ENCODE assay signal across 8 mouse cellular contexts in genomic region chr9:119578636-119579438, GRCm38 (mm10). TPM values are rescaled to one million over a fixed set of nuclear protein-coding genes. Genes with fewer than 3 reads are reported as not detected.
DNase-seq lines count a peak whose midpoint lies in the region; ATAC-seq and TF ChIP-seq lines count a peak whose summit lies in the region.

Gene Scn5a (minus strand): TSS chr9:119579016.

- under 1% methylated on average over 72 of the region's 99 CpGs for WGBS in kidney, embryonic 15.5 days
- under 1% methylated on average over 71 of the region's 99 CpGs for WGBS in forebrain, embryonic 10.5 days
- under 1% methylated on average over 59 of the region's 99 CpGs for WGBS in hindbrain, embryonic 14.5 days
- 2% methylated on average over 39 of the region's 99 CpGs for WGBS in lung, postnatal 0 days
- 3% methylated on average over 97 of the region's 99 CpGs for WGBS in thymus, adult 2 months

- no peak for TF ChIP-seq POLR2A in thymus, adult 2 months (IDR thresholded peaks at IDR 0.05; ENCODE audit: control insufficient read depth, extremely low read depth, insufficient read depth, low read length, poor library complexity)

- peak; percentile 26; the same call in 1 of the 2 replicates for TF ChIP-seq CTCF in lung, postnatal 0 days (IDR thresholded peaks at IDR 0.05)
- TF ChIP-seq CTCF in thymus, adult 2 months (IDR thresholded peaks at IDR 0.05; ENCODE audit: borderline replicate concordance, control insufficient read depth, extremely low read depth, insufficient read depth, low read length, poor library complexity) = no peak

- peak within 1 kb of the TSS; percentile 52 for H3K9ac ChIP-seq in kidney, embryonic 15.5 days
- peak within 1 kb of the TSS; percentile 52 for H3K9ac ChIP-seq in hindbrain, embryonic 14.5 days
- H3K9ac ChIP-seq in lung, postnatal 0 days (replicated peaks; ENCODE audit: low read depth) = peak within 1 kb of the TSS; percentile 16; the same call in 1 of the 2 replicates

- H3K4me3 ChIP-seq in kidney, embryonic 15.5 days (replicated peaks) = peak within 1 kb of the TSS; percentile 57
- peak within 1 kb of the TSS; percentile 85 for H3K4me3 ChIP-seq in forebrain, embryonic 10.5 days
- peak within 1 kb of the TSS; percentile 47 for H3K4me3 ChIP-seq in hindbrain, embryonic 14.5 days (replicated peaks; ENCODE audit: low read length)
- H3K4me3 ChIP-seq in lung, postnatal 0 days (ENCODE audit: low read depth, low read length) = peak within 1 kb of the TSS; percentile 53
- H3K4me3 ChIP-seq in thymus, adult 2 months (ENCODE audit: control insufficient read depth, insufficient read depth, low read length) = peak within 1 kb of the TSS; percentile 57

- ATAC-seq in kidney, embryonic 15.5 days (replicated peaks; ENCODE audit: low FRiP score) = peak; percentile 64
- peak; percentile 42; the same call in 1 of the 2 replicates for ATAC-seq in hindbrain, embryonic 14.5 days (ENCODE audit: low FRiP score)
- peak; percentile 85 for ATAC-seq in lung, postnatal 0 days

- no peak for DNase-seq in kidney, postnatal 25 days
- DNase-seq in forebrain, embryonic 10.5 days (ENCODE audit: extremely low spot score, low spot score) = no peak
- no peak for DNase-seq in hindbrain, embryonic 14.5 days (ENCODE audit: low spot score)
- DNase-seq in lung, postnatal 0 days (ENCODE audit: low spot score) = peak; percentile 30
- DNase-seq in thymus, adult 2 months = peak; percentile 45
- no peak for DNase-seq in ovary, adult 18-20 months (ENCODE audit: low spot score)
- no peak for DNase-seq in gastrocnemius, postnatal 14 days

- no peaks in the 10 kb centered on the region for H3K36me3 ChIP-seq in kidney, embryonic 15.5 days
- no peaks in the 10 kb centered on the region for H3K36me3 ChIP-seq in forebrain, embryonic 10.5 days (replicated peaks)
- no peaks in the 10 kb centered on the region for H3K36me3 ChIP-seq in hindbrain, embryonic 14.5 days (replicated peaks; ENCODE audit: control insufficient read depth, insufficient read depth)
- no peaks in the 10 kb centered on the region for H3K36me3 ChIP-seq in lung, postnatal 0 days (ENCODE audit: insufficient read depth, low read length)
- no peaks in the 10 kb centered on the region for H3K36me3 ChIP-seq in thymus, adult 2 months (ENCODE audit: control insufficient read depth, insufficient read depth, low read length)

- peaks cover 98% of the 10 kb centered on the region for H3K27me3 ChIP-seq in kidney, embryonic 15.5 days
- peaks cover 95% of the 10 kb centered on the region for H3K27me3 ChIP-seq in forebrain, embryonic 10.5 days (ENCODE audit: poor library complexity, severe bottlenecking)
- H3K27me3 ChIP-seq in hindbrain, embryonic 14.5 days (ENCODE audit: control insufficient read depth, insufficient read depth, low read length) = peaks cover 80% of the 10 kb centered on the region
- H3K27me3 ChIP-seq in lung, postnatal 0 days (replicated peaks; ENCODE audit: insufficient read depth, low read length) = peaks cover 33% of the 10 kb centered on the region
- H3K27me3 ChIP-seq in thymus, adult 2 months (ENCODE audit: control insufficient read depth, insufficient read depth, low read length) = peaks cover 12% of the 10 kb centered on the region

- H3K27ac ChIP-seq in kidney, embryonic 15.5 days = no peak within 1 kb of the TSS
- peak within 1 kb of the TSS; percentile 86 for H3K27ac ChIP-seq in forebrain, embryonic 10.5 days
- H3K27ac ChIP-seq in hindbrain, embryonic 14.5 days = no peak within 1 kb of the TSS
- no peak within 1 kb of the TSS for H3K27ac ChIP-seq in lung, postnatal 0 days (ENCODE audit: low read length)
- no peak within 1 kb of the TSS for H3K27ac ChIP-seq in thymus, adult 2 months (ENCODE audit: control insufficient read depth, insufficient read depth, low read length)

- TF ChIP-seq EP300 in lung, postnatal 0 days (IDR thresholded peaks at IDR 0.05) = no peak

- peaks cover 15% of the 10 kb centered on the region for H3K4me1 ChIP-seq in kidney, embryonic 15.5 days
- H3K4me1 ChIP-seq in forebrain, embryonic 10.5 days = peaks cover 56% of the 10 kb centered on the region
- H3K4me1 ChIP-seq in hindbrain, embryonic 14.5 days (replicated peaks; ENCODE audit: control insufficient read depth, insufficient read depth, low read length) = peaks cover 12% of the 10 kb centered on the region
- H3K4me1 ChIP-seq in lung, postnatal 0 days (ENCODE audit: insufficient read depth, low read depth, low read length) = no peaks in the 10 kb centered on the region
- H3K4me1 ChIP-seq in thymus, adult 2 months (replicated peaks; ENCODE audit: control insufficient read depth, insufficient read depth, low read length) = peaks cover 14% of the 10 kb centered on the region

- intact Hi-C loops in gastrocnemius, postnatal 14 days (cut with DNase I; ENCODE audit: low total_unique reads) = loop anchor here (2.0 kb wide), 1 partner anchor 114 kb away; no protein-coding TSS in a partner anchor

- no peaks in the 10 kb centered on the region for H3K9me3 ChIP-seq in kidney, embryonic 15.5 days (replicated peaks)
- no peaks in the 10 kb centered on the region for H3K9me3 ChIP-seq in forebrain, embryonic 10.5 days
- H3K9me3 ChIP-seq in hindbrain, embryonic 14.5 days (ENCODE audit: control insufficient read depth, low read length) = no peaks in the 10 kb centered on the region
- H3K9me3 ChIP-seq in lung, postnatal 0 days (ENCODE audit: low read length) = no peaks in the 10 kb centered on the region

- peak within 1 kb of the TSS; percentile 99 for H3K4me2 ChIP-seq in kidney, embryonic 15.5 days
- peak within 1 kb of the TSS; percentile 92 for H3K4me2 ChIP-seq in hindbrain, embryonic 14.5 days (replicated peaks)
- H3K4me2 ChIP-seq in lung, postnatal 0 days (replicated peaks; ENCODE audit: low read depth, low read length) = peak within 1 kb of the TSS; percentile 93

RNA-seq across cellular contexts. Expression of gene Scn5a, which starts in this region (rescaled TPM):
- 0.19 and 0.32 TPM in 2 replicates for polyA plus RNA-seq in kidney, embryonic 15.5 days (2015; fragmentation: Nextera tagmentation; extraction: Ambion mirVana)
- 2.9 and 3.6 TPM in 2 replicates for polyA plus RNA-seq in forebrain, embryonic 10.5 days (2016; fragmentation: Nextera tagmentation; extraction: Ambion mirVana)
- polyA plus RNA-seq in hindbrain, embryonic 14.5 days (2014; fragmentation: Nextera tagmentation; extraction: Ambion mirVana) = 0.12 and 0.20 TPM in 2 replicates
- polyA plus RNA-seq in lung, postnatal 0 days (2015; fragmentation: Nextera tagmentation; extraction: Ambion mirVana) = 0.23 and 0.32 TPM in 2 replicates
- polyA plus RNA-seq in thymus, adult 2 months (2012; rRNA removed) = 4.0 and 6.4 TPM in 2 replicates
- under 1 TPM; 0.22 to 0.53 TPM for total RNA-seq in gastrocnemius, postnatal 14 days (2021)

Comparison
In these comparisons a context has a peak if more than half of its experiments do, and no peak if none do; other contexts are left out.
1. Peak in ATAC-seq, H3K4me3 ChIP-seq, H3K9ac ChIP-seq and H3K4me2 ChIP-seq in kidney, embryonic 15.5 days; RNA of the gene not detected or under 1 TPM.
2. Peak in ATAC-seq, H3K4me3 ChIP-seq, H3K9ac ChIP-seq and H3K4me2 ChIP-seq in hindbrain, embryonic 14.5 days; RNA of the gene not detected or under 1 TPM.
3. Peak in DNase-seq, ATAC-seq, H3K4me3 ChIP-seq, H3K9ac ChIP-seq and H3K4me2 ChIP-seq in lung, postnatal 0 days; RNA of the gene not detected or under 1 TPM.